Mouse (Mus musculus): ENCODE measurements around the gene Cspg4. TPM values are rescaled to one million over a fixed set of nuclear protein-coding genes. Genes with fewer than 3 reads are reported as not detected.

Gene Cspg4
- polyA plus RNA-seq, 1 experiment from 2014 or later, result 41.1 TPM

DNA sequence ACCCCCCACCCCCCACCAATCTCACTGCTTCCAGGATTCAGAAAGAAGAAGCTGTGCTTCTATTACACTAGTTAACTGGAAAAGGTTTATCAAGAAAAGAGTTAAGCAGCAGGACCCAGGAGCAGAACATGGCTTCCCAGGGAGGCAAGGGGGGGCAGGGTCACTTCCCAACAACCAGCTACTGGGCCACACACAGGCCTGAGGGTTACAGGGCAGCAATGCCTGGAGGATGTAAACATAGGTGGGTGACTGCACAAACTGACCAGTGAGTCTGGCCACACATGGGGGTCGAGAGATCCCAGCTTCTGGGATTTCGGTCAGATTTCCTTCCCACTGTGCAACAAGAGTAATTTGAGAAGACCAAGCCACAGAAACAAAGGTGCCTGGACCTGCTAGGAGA lies 52.3 kb downstream of the Cspg4 start:
- Histone ChIP-seq H3K4me3 (no peak overlapping the region), H3K4me1 (no peaks in the 10 kb centered on the region), H3K36me3 (peaks cover 82% of the 10 kb centered on the region), H3K27me3 (no peaks in the 10 kb centered on the region), H3K4me2 (replicated peaks) (no peak overlapping the region), H3K9ac (no peak overlapping the region), H3K27ac (no peak overlapping the region), H3K9me3 (peaks cover 7% of the 10 kb centered on the region)
- ATAC-seq (ENCODE audit: low FRiP score, low read depth), result no peak
- 79% methylated on average over 2 of the region's 2 CpGs for WGBS

DNA sequence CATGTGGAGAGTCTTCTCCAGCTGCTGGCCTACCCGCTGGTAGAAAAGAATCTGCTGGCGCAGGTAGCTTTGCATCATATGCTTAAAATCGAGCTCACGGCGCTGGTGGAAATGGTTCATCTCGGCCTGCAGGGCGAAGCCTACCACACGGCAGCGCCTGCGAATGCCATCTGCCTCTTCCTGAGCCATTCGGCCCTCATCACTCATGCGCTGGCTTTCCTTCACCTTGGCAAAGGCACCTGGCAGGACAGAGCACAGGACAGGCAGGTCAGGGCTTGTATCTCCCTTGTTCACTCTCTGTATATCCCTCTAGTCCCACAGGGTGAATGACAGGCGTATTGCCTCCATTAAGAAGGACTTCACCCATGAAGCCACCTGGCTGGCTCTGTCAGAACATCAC lies 53.6 kb downstream of the Cspg4 start:
- WGBS, result 91% methylated on average over 13 of the region's 13 CpGs
- ATAC-seq (ENCODE audit: low FRiP score, low read depth), result no peak
- Histone ChIP-seq H3K9me3 (peaks cover 7% of the 10 kb centered on the region), H3K36me3 (peaks cover 92% of the 10 kb centered on the region), H3K4me1 (peaks cover 12% of the 10 kb centered on the region), H3K4me2 (replicated peaks) (no peak overlapping the region), H3K9ac (no peak overlapping the region), H3K27me3 (no peaks in the 10 kb centered on the region), H3K27ac (no peak overlapping the region), H3K4me3 (no peak overlapping the region)

DNA sequence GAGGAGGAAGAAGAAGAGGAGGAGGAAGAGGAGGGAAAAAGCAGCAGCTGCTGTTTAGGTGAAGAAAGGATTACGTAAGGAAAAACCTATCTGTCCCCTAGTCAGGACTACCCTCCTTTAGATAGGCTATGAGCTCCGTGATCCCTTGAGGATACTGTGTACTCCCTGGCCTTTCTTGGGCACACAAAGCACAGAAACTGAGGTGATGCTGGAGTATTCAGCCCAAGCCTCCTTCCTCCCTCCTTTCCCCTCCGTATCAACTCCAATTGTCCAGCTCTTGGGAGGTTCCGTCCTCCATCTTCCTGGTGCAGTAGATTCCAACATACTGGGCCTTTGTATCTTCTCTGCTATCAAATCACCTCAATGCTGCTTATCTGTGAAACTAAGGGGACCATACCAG lies 57.9 kb downstream of the Cspg4 start:
- peak overlapping the region; percentile 79; the same call in 1 of the 2 replicates for H3K4me3 ChIP-seq
- H3K36me3 ChIP-seq, result peaks cover 76% of the 10 kb centered on the region
- H3K27me3 ChIP-seq, result no peaks in the 10 kb centered on the region
- WGBS, result 93% methylated on average over 4 of the region's 4 CpGs
- peaks cover 46% of the 10 kb centered on the region for H3K4me1 ChIP-seq
- peak overlapping the region; percentile 73; the same call in 1 of the 2 replicates for H3K9ac ChIP-seq
- H3K4me2 ChIP-seq (replicated peaks), result peak overlapping the region; percentile 89
- no peak for ATAC-seq (ENCODE audit: low FRiP score, low read depth)
- no peak overlapping the region for H3K27ac ChIP-seq
- peaks cover 7% of the 10 kb centered on the region for H3K9me3 ChIP-seq

DNA sequence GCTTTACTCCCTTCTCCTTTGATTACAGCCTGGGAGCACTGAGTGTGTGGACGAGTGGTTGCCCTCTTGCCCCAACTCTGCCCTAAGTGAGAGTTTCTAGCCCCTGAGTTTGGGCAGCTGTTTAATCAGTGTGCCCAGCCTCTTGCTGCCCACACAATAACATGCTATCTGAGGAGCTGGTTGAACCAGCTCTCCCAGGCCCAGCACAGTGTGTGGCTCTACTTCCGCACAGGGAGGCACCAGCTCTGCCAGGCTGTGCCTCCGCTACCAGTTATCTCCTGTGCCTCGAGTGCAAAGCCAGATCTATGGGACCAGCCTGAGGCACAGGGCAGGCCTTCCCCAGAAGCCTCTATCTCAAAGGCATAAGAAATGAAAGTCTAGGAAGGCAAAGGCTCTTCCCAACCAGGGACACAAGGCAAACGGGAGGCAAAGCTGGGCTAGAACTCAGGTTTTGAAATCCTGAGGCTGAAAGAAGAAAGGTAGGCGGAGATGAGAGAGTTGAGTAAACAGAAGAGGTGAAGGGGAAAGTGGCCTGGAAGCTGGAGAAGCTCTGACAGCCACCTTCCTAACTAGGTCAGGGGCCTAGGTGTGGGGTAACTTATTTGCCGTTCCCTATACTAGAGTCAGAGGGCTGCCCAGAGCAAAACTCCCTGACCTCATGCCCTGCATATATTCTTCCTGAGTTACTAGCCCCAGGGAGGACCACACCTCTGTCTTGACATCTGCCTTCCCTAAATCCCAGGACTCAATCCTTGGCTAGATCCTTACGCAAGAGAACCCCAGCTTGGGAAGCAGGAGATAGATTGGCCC lies 59.2 kb downstream of the Cspg4 start:
- Histone ChIP-seq H3K36me3 (peaks cover 63% of the 10 kb centered on the region), H3K27ac (no peak overlapping the region), H3K9me3 (peaks cover 7% of the 10 kb centered on the region), H3K4me3 (peak overlapping the region; percentile 79), H3K4me2 (replicated peaks) (peak overlapping the region; percentile 89), H3K27me3 (no peaks in the 10 kb centered on the region), H3K4me1 (peaks cover 52% of the 10 kb centered on the region), H3K9ac (peak overlapping the region; percentile 73)
- ATAC-seq (ENCODE audit: low FRiP score, low read depth), result no peak
- 62% methylated on average over 8 of the region's 8 CpGs for WGBS

DNA sequence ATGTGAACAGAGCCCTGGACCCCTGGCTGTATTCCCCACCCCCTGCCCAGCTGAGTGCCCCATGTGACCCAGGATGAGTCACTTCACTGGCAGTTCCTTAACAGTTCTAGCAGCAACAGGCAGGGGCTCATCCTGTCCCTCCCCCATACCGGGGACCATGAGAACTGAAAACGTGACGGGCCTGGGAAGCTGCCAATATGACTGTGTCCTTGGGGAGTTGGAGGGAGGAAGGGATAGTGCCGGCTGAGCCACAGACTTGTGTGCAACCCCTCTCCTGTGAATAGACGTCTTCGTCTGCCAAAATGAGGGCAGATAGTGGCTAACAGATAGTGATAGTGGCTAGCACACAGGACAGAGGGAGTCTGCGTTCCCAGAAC lies 59.8 kb downstream of the Cspg4 start:
- Histone ChIP-seq H3K9me3 (peaks cover 7% of the 10 kb centered on the region), H3K36me3 (peaks cover 57% of the 10 kb centered on the region), H3K4me3 (peak overlapping the region; percentile 79), H3K27ac (0 out of 2 replicates have a peak overlapping the region, but pooled peaks have one; percentile 44), H3K4me2 (replicated peaks) (peak overlapping the region; percentile 89), H3K4me1 (peaks cover 53% of the 10 kb centered on the region), H3K9ac (peak overlapping the region; percentile 73), H3K27me3 (no peaks in the 10 kb centered on the region)
- 22% methylated on average over 7 of the region's 7 CpGs for WGBS
- ATAC-seq (ENCODE audit: low FRiP score, low read depth), result no peak

DNA sequence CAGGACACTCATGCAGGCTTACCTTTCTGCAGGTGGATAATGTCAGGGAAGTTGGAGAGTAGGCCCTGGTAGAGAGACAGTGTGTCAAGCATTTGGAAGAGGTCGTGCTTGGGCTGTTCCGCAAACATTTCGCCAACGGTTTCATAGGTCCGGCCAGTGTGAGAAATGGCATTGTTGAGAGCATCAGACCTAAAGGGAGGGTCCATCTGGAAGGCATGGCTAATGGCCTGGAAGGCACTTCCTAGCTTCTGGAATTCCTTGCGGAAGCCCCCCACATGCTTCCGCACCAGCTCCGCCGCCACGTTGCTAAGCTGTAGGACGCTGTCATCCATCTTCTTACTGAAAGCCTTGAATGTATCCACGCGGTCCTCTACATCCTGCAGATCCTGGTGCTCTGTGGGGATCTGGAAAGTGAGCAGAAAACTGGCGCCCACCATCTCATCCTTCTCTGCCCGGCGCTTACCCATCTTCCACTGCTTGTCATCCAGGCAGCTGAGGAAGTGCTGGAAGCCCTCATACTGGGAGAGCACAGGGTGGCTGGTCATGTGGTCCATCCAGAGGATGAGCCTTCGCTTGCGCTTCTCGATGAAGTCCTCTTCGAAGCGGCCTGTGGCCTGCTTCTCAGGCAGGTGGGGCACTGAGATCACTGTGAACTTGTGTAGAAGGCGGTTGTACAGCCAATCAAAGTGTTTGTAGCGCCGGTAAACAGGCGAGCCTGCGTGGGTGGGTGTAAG lies 60.6 kb downstream of the Cspg4 start:
- H3K36me3 ChIP-seq, result peaks cover 49% of the 10 kb centered on the region
- H3K4me3 ChIP-seq, result peak overlapping the region; percentile 79
- H3K9ac ChIP-seq, result peak overlapping the region; percentile 73
- 0 out of 2 replicates have a peak, but pooled peaks cover 3% of the 10 kb centered on the region for H3K27me3 ChIP-seq
- H3K4me2 ChIP-seq (replicated peaks), result peak overlapping the region; percentile 89
- H3K27ac ChIP-seq, result peak overlapping the region; percentile 44; the same call in 1 of the 2 replicates
- peaks cover 7% of the 10 kb centered on the region for H3K9me3 ChIP-seq
- ATAC-seq (ENCODE audit: low FRiP score, low read depth), result no peak
- WGBS, result 88% methylated on average over 26 of the region's 26 CpGs
- peaks cover 53% of the 10 kb centered on the region for H3K4me1 ChIP-seq

DNA sequence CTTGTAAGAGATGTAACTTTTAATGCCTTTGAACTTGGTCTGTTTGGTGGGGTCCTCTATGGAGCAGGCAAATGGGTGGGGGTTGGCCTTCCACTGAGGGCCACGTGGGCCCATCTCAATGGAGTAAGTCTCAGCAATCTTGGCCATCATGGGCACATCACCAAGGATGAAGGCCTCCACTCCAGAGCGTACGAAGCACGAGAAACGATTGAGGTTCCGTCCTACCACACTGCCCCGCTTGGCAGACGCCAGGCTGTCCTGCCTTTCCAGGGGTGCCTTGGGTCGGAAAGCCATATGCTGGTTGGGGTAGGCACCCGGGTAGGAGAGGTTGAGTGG lies 61.2 kb downstream of the Cspg4 start:
- H3K4me2 ChIP-seq (replicated peaks), result peak overlapping the region; percentile 89
- peak overlapping the region; percentile 73; the same call in 1 of the 2 replicates for H3K9ac ChIP-seq
- H3K4me1 ChIP-seq, result peaks cover 53% of the 10 kb centered on the region
- H3K36me3 ChIP-seq, result peaks cover 44% of the 10 kb centered on the region
- no peak for ATAC-seq (ENCODE audit: low FRiP score, low read depth)
- peaks cover 7% of the 10 kb centered on the region for H3K9me3 ChIP-seq
- H3K27me3 ChIP-seq, result 0 out of 2 replicates have a peak, but pooled peaks cover 3% of the 10 kb centered on the region
- no peak overlapping the region for H3K27ac ChIP-seq
- WGBS, result 97% methylated on average over 10 of the region's 10 CpGs
- peak overlapping the region; percentile 79 for H3K4me3 ChIP-seq

DNA sequence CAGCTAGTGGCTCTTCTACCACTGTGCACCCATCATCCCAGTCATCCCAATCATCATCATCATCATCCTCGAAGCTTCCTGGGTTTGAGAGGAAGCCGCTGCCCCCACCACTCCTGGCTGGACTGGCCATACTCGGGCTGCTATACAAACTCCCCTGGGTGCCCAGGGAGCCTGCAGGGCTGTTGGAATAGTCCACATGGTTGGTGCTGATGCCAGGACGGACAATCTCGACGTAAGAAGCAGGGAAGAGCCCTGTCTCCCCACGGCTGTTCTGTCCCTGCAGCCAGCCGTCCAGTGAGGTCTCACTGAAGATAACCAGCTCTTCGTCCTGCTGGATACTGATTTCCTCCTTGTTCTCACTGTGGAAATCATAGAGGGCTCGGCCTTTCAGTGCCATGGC lies 61.6 kb downstream of the Cspg4 start:
- peaks cover 7% of the 10 kb centered on the region for H3K9me3 ChIP-seq
- ATAC-seq (ENCODE audit: low FRiP score, low read depth), result no peak
- 0 out of 2 replicates have a peak, but pooled peaks cover 5% of the 10 kb centered on the region for H3K27me3 ChIP-seq
- H3K4me2 ChIP-seq (replicated peaks), result peak overlapping the region; percentile 89
- H3K4me3 ChIP-seq, result peak overlapping the region; percentile 79
- peak overlapping the region; percentile 89 for H3K9ac ChIP-seq
- 83% methylated on average over 10 of the region's 10 CpGs for WGBS
- peaks cover 53% of the 10 kb centered on the region for H3K4me1 ChIP-seq
- peak overlapping the region; percentile 97; the same call in 1 of the 2 replicates for H3K27ac ChIP-seq
- peaks cover 40% of the 10 kb centered on the region for H3K36me3 ChIP-seq

DNA sequence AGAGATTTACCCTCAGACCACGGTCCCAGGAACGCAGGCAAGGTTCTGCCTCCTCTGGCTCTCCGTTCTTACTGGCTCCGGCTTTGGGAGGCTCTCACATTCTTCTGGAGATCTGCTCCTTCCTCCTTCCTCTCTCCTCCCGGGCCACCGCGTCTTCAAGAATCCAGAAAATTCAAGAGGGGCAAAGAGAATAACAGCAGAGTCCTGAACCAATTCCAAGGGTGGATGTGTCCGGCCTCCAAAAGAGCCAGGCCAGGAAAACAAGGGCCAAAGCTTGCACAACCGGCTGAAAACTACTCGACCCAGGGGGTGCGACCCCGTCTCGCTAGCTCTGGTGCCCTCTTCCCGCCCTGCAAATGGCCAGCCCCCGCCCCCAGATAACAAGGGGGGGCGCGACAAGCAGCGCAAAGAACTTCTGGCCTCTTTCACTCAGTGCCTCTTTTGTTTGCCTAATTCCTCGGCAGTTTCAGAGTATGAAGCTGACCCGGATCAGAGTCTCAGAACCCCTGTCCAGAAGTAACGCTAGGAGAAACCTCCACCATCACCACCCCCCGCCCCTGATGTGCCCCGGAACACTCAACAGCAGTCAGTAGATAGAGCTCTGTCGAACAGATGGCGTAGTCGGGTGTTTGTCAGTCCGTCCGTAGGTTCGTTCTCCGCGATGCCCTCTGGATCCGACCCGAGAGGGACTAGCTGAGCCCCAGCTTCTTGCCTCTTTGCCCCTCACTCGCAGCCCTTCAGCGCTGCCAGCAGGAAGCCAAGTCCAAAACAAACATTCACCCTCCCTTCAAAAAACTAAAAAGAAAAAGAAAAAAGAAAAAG lies 62.6 kb downstream of the Cspg4 start:
- no peaks in the 10 kb centered on the region for H3K9me3 ChIP-seq

DNA sequence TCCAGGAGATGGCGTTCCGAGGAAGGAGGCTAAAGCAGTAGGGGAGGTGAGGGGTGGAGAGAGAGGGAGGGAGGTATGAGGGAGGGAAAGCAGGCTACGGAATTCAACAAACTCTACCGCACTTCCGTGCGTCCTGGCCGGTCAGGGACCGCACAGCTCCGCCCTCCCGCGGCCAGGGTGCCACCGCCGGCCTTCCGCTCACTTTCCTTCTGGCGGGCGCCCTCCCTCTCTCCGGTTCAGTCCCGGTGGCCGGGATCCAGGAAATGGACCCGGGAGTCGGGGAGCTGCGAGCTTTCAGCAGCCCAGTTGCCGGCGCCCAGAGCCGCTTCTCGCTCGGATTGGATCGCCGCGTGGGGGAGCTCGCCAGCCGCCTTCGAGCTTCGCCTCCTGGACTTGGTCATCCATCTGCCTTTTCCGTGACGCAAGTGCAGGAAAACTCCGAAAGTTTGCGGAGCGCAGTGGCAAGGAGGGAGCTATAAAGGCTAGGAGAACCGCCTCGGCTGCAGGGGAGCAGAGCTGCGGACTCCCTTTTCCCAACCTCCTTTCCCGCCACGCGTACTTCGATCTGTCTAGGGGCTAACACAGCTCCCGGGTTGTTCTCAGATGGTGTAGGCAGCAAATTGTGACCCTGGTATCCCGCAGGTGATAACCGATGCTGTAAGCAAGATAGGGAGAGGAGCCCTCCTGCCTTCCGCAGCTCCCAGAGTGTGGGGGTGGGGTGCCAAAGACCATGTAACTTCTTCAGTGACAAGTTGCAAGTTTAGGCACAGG lies 63.4 kb downstream of the Cspg4 start, which contains the start of gene Snx33:
Gene Snx33, minus strand, starts transcription at position 331 of the 771 bp plus-strand sequence.
- peaks cover 22% of the 10 kb centered on the region for H3K36me3 ChIP-seq
- H3K9ac ChIP-seq, result peak within 1 kb of the TSS; percentile 89
- peak; percentile 92 for ATAC-seq (ENCODE audit: low FRiP score, low read depth)
- WGBS, result under 1% methylated on average over 49 of the region's 50 CpGs
- peaks cover 44% of the 10 kb centered on the region for H3K4me1 ChIP-seq
- H3K4me3 ChIP-seq, result peak within 1 kb of the TSS; percentile 79
- peak within 1 kb of the TSS; percentile 97 for H3K27ac ChIP-seq
- no peaks in the 10 kb centered on the region for H3K9me3 ChIP-seq
- 0 out of 2 replicates have a peak, but pooled peaks cover 5% of the 10 kb centered on the region for H3K27me3 ChIP-seq
- H3K4me2 ChIP-seq (replicated peaks), result peak within 1 kb of the TSS; percentile 89

More for the DNA sequence above, 62.6 kb downstream of the Cspg4 start:
- Histone ChIP-seq H3K4me2 (replicated peaks) (peak overlapping the region; percentile 89), H3K9ac (peak overlapping the region; percentile 89), H3K27ac (peak overlapping the region; percentile 97), H3K4me3 (peak overlapping the region; percentile 79), H3K27me3 (0 out of 2 replicates have a peak, but pooled peaks cover 5% of the 10 kb centered on the region), H3K4me1 (peaks cover 52% of the 10 kb centered on the region), H3K36me3 (peaks cover 30% of the 10 kb centered on the region)
- under 1% methylated on average over 35 of the region's 35 CpGs for WGBS
- ATAC-seq (ENCODE audit: low FRiP score, low read depth), result peak; percentile 29; the same call in 1 of the 2 replicates

DNA sequence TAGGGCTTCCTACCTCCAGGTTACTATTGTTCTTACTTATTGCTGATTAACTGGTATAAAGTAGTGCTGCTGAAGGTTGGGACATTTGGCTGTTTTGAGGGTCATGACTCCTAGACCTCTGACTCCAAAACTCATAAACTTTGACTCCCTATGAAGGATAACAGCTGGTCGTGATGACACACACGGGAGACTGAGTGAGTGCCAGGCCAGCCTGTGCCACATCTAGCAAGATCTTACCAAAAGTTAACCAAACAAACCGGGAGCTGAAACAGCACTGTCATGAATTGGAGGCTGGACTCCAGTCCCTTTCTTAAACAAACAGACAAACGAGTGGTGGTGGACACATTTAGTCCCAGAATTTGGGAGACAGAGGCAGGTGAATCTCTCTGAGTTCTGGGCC lies 64.7 kb downstream of the Cspg4 start:
- H3K36me3 ChIP-seq, result peaks cover 18% of the 10 kb centered on the region
- no peak overlapping the region for H3K9ac ChIP-seq
- ATAC-seq (ENCODE audit: low FRiP score, low read depth), result no peak
- H3K4me1 ChIP-seq, result peaks cover 31% of the 10 kb centered on the region
- 0 out of 2 replicates have a peak, but pooled peaks cover 5% of the 10 kb centered on the region for H3K27me3 ChIP-seq
- H3K4me2 ChIP-seq (replicated peaks), result no peak overlapping the region
- H3K9me3 ChIP-seq, result no peaks in the 10 kb centered on the region
- no peak overlapping the region for H3K4me3 ChIP-seq
- WGBS, result 49% methylated on average over 4 of the region's 4 CpGs
- H3K27ac ChIP-seq, result no peak overlapping the region

Measured in limb, embryonic 13.5 days (tissue).